Mouse (Mus musculus) liver, postnatal 0 days (tissue): ENCODE results near the gene H2afy2. TPM values are rescaled to one million over a fixed set of nuclear protein-coding genes. Genes with fewer than 3 reads are reported as not detected.
A peak's percentile ranks its signal among the peaks of the same experiment; 100 is the strongest.

Experiments used
- ATAC-seq: fragments of 200-750 bp; cut with Nextera tagmentation; 2 replicates; pipeline ENCODE4 v1.8.0; 2017; ENCODE audit warnings: mild to moderate bottlenecking, moderate library complexity
- DNase-seq: peaks from one replicate; pipeline ENCODE4 v3.0.0-alpha.2; 2016
- H3K27ac ChIP-seq: fragments of 300-500 bp; sonication (generic); 2 replicates; pipeline ENCODE4 v1.5.1; 2014; ENCODE audit warnings: antibody characterized with exemption, moderate library complexity, mild to moderate bottlenecking, low read depth
- H3K27me3 ChIP-seq: fragments of 300-500 bp; sonication (generic); 2 replicates; pipeline ENCODE4 v1.6.1; 2014; ENCODE audit warnings: low read length, control low read depth, mixed read lengths; ENCODE audit not compliant: insufficient read depth
- H3K36me3 ChIP-seq: fragments of 300-500 bp; sonication (generic); replicated peaks from 2 replicates; pipeline ENCODE4 v1.6.1; 2014; ENCODE audit warnings: mild to moderate bottlenecking, control low read depth, low read length, moderate library complexity, mixed read lengths; ENCODE audit not compliant: insufficient read depth
- H3K4me1 ChIP-seq: fragments of 300-500 bp; sonication (generic); 2 replicates; pipeline ENCODE4 v1.6.1; 2014; ENCODE audit warnings: antibody characterized with exemption, mild to moderate bottlenecking, control low read depth; ENCODE audit not compliant: insufficient read depth
- H3K4me2 ChIP-seq: fragments of 300-500 bp; sonication (generic); 2 replicates; pipeline ENCODE4 v1.6.1; 2014; ENCODE audit warnings: low read depth, mild to moderate bottlenecking, low read length, moderate library complexity, mixed read lengths
- H3K4me3 ChIP-seq: fragments of 300-500 bp; sonication (generic); 2 replicates; pipeline ENCODE4 v1.5.1; 2014; ENCODE audit warnings: low read depth, low read length
- H3K9ac ChIP-seq: fragments of 300-500 bp; sonication (generic); replicated peaks from 2 replicates; pipeline ENCODE4 v1.6.1; 2014; ENCODE audit warnings: mild to moderate bottlenecking, moderate library complexity
- H3K9me3 ChIP-seq: fragments of 300-500 bp; sonication (generic); 2 replicates; pipeline ENCODE4 v1.6.1; 2016; ENCODE audit warnings: mild to moderate bottlenecking, control low read depth, low read length, mixed read lengths
- CTCF ChIP-seq: sonication (generic); IDR thresholded peaks from 2 replicates; pipeline ENCODE4 v1.5.1; 2016; ENCODE audit warnings: antibody characterized with exemption, low read depth
- EP300 ChIP-seq: IDR thresholded peaks from 2 replicates; pipeline ENCODE4 v1.6.1; 2016; ENCODE audit warnings: antibody characterized with exemption, low read depth, mild to moderate bottlenecking
- WGBS: fragments of 180-500 bp; shearing (Covaris S2); extraction: QIAGEN DNeasy Blood & Tissue Kit; methylation state at CpG from one replicate; pipeline ENCODE4 v1.1.7; 2014; ENCODE audit not compliant: insufficient replicate concordance; 5-methylcytosine and 5-hydroxymethylcytosine counted together
- microRNA-seq: library from miRNA; unstranded; fragments of <30 nt; microRNA quantifications from one replicate; pipeline ENCODE4, GENCODE M21; 2016
- polyA plus RNA-seq: library from polyadenylated mRNA; unstranded; fragments of >200 nt; fragmentation: Nextera tagmentation; extraction: Ambion mirVana; gene quantifications from 2 replicates; pipeline ENCODE4 v1.2.1, GENCODE M21; 2015

The H2afy2 gene
- polyA plus RNA-seq, 1 experiment from 2014 or later: 1.9 TPM

DNA sequence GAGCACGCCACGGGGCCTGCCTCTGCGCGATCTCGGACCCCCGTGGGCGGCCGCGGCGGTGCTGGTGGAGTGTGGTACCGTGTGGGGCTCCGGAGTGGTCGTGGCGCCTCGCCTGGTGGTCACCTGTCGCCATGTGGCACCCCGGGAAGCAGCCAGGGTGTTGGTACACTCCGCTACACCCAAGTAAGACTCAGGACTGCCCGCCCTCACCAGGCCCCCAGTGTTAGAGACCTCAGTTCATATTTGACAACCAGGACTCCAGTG, 87.5 kb downstream of the H2afy2 start:
- peak overlapping the region; percentile 92 for H3K4me3 ChIP-seq
- ATAC-seq (no peak), DNase-seq (no peak)
- H3K9ac ChIP-seq: peak overlapping the region; percentile 85
- peaks cover 19% of the 10 kb centered on the region for H3K36me3 ChIP-seq
- H3K27me3 ChIP-seq: no peaks in the 10 kb centered on the region
- H3K27ac ChIP-seq: peak overlapping the region; percentile 61
- no peaks in the 10 kb centered on the region for H3K9me3 ChIP-seq
- H3K4me2 ChIP-seq: peak overlapping the region; percentile 95
- peaks cover 18% of the 10 kb centered on the region for H3K4me1 ChIP-seq
- WGBS: 6% methylated on average over 19 of the region's 19 CpGs
- TF ChIP-seq EP300: no peak
- no peak for TF ChIP-seq CTCF

DNA sequence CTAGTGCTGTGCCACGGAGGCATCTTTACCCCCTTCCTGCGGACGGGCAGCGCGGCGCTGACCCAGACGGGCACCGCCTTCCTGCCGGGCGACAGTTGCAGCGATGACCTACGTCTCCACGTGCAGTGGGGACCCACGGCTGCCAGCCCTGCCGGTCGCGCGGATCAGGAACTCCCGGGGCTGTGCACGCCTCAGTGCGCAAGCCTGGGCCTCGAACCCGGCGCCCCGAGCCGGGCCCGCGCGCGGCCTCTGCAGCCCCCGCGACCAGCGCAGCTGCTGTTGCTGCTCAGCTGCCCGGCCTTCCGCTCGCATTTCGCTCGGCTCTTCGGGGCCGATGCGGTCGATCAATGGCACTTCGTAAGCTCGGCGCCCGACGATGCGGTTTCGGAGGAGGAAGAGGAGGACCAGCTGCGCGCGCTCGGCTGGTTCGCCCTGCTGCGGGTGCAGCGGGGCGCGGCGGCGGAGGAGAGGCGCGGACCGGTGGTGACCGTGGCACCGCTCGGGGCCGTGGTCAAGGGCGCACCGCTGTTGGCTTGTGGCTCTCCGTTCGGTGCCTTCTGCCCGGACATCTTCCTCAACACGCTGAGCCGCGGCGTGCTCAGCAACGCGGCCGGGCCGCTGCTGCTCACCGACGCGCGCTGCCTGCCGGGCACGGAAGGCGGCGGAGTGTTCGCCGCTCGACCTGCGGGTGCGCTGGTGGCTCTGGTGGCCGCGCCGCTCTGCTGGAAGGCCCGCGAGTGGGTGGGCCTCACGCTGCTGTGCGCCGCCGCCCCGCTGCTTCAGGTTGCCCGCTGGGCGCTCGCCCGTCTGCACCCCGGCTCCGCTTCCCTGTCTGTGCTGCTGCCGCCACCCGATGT, 88.0 kb downstream of the H2afy2 start:
- Histone ChIP-seq H3K9me3 (no peaks in the 10 kb centered on the region), H3K4me3 (peak overlapping the region; percentile 92), H3K9ac (peak overlapping the region; percentile 85), H3K27me3 (no peaks in the 10 kb centered on the region), H3K36me3 (peaks cover 24% of the 10 kb centered on the region), H3K27ac (peak overlapping the region; percentile 61), H3K4me2 (peak overlapping the region; percentile 95), H3K4me1 (peaks cover 18% of the 10 kb centered on the region)
- WGBS: 2% methylated on average over 86 of the region's 111 CpGs
- DNase-seq (peak; percentile 52), ATAC-seq (peak; percentile 33)
- TF ChIP-seq CTCF (no peak), EP300 (no peak)

DNA sequence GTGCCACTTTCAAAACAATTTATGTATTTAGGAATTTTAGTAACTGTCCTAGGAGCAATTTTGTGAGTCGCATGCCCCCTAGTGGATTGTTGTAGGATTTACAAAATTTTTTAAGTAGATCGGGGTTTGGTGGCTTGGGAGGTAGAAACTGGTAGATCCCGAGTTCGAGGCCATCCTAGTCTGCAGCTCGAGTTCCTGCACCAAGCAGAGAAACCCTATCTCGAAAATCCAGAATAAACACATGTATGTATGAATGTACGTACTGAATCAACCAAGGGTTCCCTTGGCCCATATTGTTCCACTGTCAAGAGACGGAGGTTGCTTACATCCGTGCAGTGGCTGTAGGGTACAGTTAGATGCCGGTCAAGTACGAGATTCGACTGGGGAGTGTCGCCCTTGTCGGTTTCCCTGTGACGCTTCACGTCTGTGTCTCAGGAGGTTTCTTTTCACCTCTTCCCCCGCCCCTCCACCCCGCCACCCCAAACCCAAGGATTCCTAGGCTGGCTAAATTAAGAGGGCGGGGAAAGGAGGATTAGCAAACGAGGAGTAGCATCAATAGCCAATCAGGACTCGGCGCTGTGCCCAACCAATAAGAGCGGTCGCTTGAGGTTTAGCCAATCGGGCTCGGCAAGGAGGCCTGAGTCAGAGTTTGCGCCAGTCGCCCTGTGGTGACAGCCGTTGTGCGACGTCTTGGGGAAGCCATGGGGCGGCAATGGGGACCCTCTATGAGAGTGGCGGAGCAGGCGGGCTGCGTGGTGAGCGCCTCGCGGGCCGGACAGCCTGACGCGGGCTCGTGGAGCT, 88.9 kb downstream of the H2afy2 start, which contains the start of gene Tysnd1:
Gene Tysnd1 (plus strand): TSS at position 645 of the 801 bp plus-strand sequence.
- Histone ChIP-seq H3K27ac (peak within 1 kb of the TSS; percentile 61), H3K9me3 (no peaks in the 10 kb centered on the region), H3K4me1 (peaks cover 18% of the 10 kb centered on the region), H3K4me2 (peak within 1 kb of the TSS; percentile 95), H3K9ac (peak within 1 kb of the TSS; percentile 85), H3K27me3 (no peaks in the 10 kb centered on the region), H3K4me3 (peak within 1 kb of the TSS; percentile 92), H3K36me3 (peaks cover 32% of the 10 kb centered on the region)
- ATAC-seq (peak; percentile 95), DNase-seq (peak; percentile 94)
- 2% methylated on average over 38 of the region's 42 CpGs for WGBS
- TF ChIP-seq EP300 (no peak), CTCF (peak; percentile 57)

DNA sequence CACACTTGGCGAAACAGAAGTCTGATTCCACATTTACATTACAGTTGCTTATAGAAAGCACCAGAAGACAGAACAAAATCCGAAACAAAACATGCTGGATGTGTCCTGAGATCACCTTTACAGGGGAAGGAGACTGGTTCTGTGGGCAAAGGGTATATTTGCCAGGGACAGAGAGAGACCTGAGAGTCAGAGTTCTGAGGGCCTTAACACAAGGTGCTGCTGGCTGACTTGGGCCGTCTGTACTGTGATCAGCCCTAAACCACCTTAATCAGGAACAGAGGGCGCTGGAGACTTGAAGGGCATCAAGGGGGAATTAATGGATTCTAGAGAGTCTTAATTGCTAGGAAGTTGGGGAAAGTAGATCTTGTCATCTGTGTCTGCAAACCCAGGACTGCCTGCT, 90.4 kb downstream of the H2afy2 start:
- Histone ChIP-seq H3K9ac (no peak overlapping the region), H3K4me3 (no peak overlapping the region), H3K9me3 (no peaks in the 10 kb centered on the region), H3K27ac (no peak overlapping the region), H3K27me3 (no peaks in the 10 kb centered on the region), H3K36me3 (peaks cover 42% of the 10 kb centered on the region), H3K4me2 (no peak overlapping the region), H3K4me1 (peaks cover 18% of the 10 kb centered on the region)
- 79% methylated on average over 4 of the region's 4 CpGs for WGBS
- TF ChIP-seq EP300 (no peak), CTCF (no peak)
- ATAC-seq (no peak), DNase-seq (no peak)

DNA sequence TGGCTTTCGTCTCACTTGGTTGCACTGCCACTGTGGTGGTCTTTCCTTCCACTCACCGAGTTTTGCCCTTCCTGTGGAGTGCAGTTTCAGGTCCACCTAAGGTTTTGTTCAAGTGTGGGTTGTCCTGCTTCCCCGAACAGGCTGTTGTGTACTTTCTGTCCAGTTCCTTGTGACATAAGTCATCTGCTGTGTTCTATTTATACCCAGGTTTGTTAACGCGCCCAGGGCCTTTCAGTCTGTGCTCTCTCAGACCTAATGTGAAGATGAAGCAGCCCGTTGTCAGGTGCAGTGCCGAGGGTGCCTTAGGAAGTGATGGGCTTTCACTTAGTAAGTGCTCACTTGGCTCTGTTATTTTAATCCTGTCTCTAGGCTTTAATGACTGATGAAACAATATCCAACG, 94.5 kb downstream of the H2afy2 start:
- no peaks in the 10 kb centered on the region for H3K4me1 ChIP-seq
- H3K4me2 ChIP-seq: no peak overlapping the region
- H3K9me3 ChIP-seq: no peaks in the 10 kb centered on the region
- no peaks in the 10 kb centered on the region for H3K27me3 ChIP-seq
- no peak for ATAC-seq
- peaks cover 75% of the 10 kb centered on the region for H3K36me3 ChIP-seq
- no peak overlapping the region for H3K27ac ChIP-seq
- no peak for DNase-seq
- H3K4me3 ChIP-seq: no peak overlapping the region
- 88% methylated on average over 8 of the region's 8 CpGs for WGBS
- TF ChIP-seq EP300 (no peak), CTCF (no peak)
- H3K9ac ChIP-seq: no peak overlapping the region

Small RNA genes lying within 50 kb of the gene (microRNA-seq; reads per million reads assigned to microRNA genes)
- not detected for gene Mir5108

Other genes with a start within 250 kb of the H2afy2 start
- gene Npffr1, start 188.7 kb downstream of the H2afy2 start, polyA plus RNA-seq: not detected in 2 replicates
- gene Ppa1, start 135.6 kb downstream of the H2afy2 start, polyA plus RNA-seq: 161 and 191 TPM in 2 replicates
- gene Sar1a, start 103.8 kb downstream of the H2afy2 start, polyA plus RNA-seq: 60.7 and 62.1 TPM in 2 replicates
- gene Tysnd1, start 88.6 kb downstream of the H2afy2 start, polyA plus RNA-seq: 22.8 and 24.2 TPM in 2 replicates
- gene Aifm2, start 68.9 kb downstream of the H2afy2 start, polyA plus RNA-seq: 10.9 and 11.2 TPM in 2 replicates
- 1.5 and 1.6 TPM in 2 replicates for gene Col13a1, start 195.0 kb upstream of the H2afy2 start, polyA plus RNA-seq